In the genomic region with DNA sequence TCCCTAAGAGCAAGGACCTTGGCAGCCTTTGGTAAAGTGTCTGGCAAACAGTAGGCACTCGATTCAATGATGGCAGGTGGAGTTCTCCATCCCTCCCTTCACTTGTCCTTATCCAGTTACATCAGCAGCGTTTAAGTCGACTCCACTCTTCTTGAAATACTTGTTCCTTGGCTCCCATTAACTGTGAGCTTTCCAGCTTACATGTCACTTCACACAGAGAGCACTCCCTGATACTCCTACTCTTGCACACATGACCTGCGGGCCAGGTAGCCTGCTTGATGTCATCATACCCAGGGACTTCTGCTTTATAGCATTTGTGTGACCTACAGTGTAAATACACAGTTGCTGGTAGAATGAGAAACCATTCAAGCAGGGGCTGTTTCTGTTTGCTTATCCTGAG, we compare ENCODE assay signal across 24 mouse cellular contexts. TPM values are rescaled to one million over a fixed set of nuclear protein-coding genes. Genes with fewer than 3 reads are reported as not detected.
"Had no signal": no experiment of that assay in that cellular context is flagged by ENCODE, and none has a peak within 500 bp of the region (broad histone marks: within the 10 kb centered on the region; RNA-seq: fewer than 3 reads in every experiment).

No protein-coding gene starts in this region.

- H3K9me3 ChIP-seq: intestine, embryonic 15.5 days; kidney, embryonic 15.5 days; liver, embryonic 15.5 days; lung, embryonic 15.5 days; midbrain, embryonic 15.5 days; neural tube, embryonic 12.5 days; neural tube, embryonic 15.5 days; stomach, embryonic 15.5 days had no signal

- H3K4me1 ChIP-seq: intestine, embryonic 15.5 days; kidney, embryonic 15.5 days; liver, embryonic 15.5 days; lung, embryonic 15.5 days; midbrain, embryonic 12.5 days; midbrain, embryonic 15.5 days; neural tube, embryonic 12.5 days; neural tube, embryonic 15.5 days had no signal

- H3K4me3 ChIP-seq: intestine, embryonic 15.5 days; kidney, embryonic 15.5 days; left cerebral cortex, adult 2 months; liver, embryonic 15.5 days; lung, embryonic 15.5 days; midbrain, embryonic 12.5 days; midbrain, embryonic 15.5 days; neural tube, embryonic 12.5 days; neural tube, embryonic 15.5 days; stomach, embryonic 15.5 days had no signal

- DNase-seq: kidney, adult 11 months; kidney, adult 8-10 months; kidney, postnatal 10 days; kidney, postnatal 36 days; right cerebral cortex, adult 18-20 months; right cerebral cortex, postnatal 14 days; spleen, adult 18-20 months; thymus, adult 18-20 months; thymus, postnatal 36 days had no signal

- H3K9ac ChIP-seq: intestine, embryonic 15.5 days; kidney, embryonic 15.5 days; liver, embryonic 15.5 days; lung, embryonic 15.5 days; midbrain, embryonic 12.5 days; midbrain, embryonic 15.5 days; neural tube, embryonic 12.5 days; neural tube, embryonic 15.5 days; stomach, embryonic 15.5 days had no signal

- H3K27ac ChIP-seq: intestine, embryonic 15.5 days; kidney, embryonic 15.5 days; left cerebral cortex, adult 2 months; liver, embryonic 15.5 days; lung, embryonic 15.5 days; midbrain, embryonic 12.5 days; midbrain, embryonic 15.5 days; neural tube, embryonic 12.5 days; neural tube, embryonic 15.5 days; stomach, embryonic 15.5 days had no signal

- H3K36me3 ChIP-seq: kidney, embryonic 15.5 days; liver, embryonic 15.5 days; lung, embryonic 15.5 days; midbrain, embryonic 12.5 days; midbrain, embryonic 15.5 days; neural tube, embryonic 12.5 days; neural tube, embryonic 15.5 days; stomach, embryonic 15.5 days had no signal

- H3K27me3 ChIP-seq: intestine, embryonic 15.5 days; liver, embryonic 15.5 days; lung, embryonic 15.5 days; midbrain, embryonic 15.5 days; stomach, embryonic 15.5 days had no signal

- H3K4me2 ChIP-seq: intestine, embryonic 15.5 days; kidney, embryonic 15.5 days; liver, embryonic 11.5 days; liver, embryonic 15.5 days; lung, embryonic 15.5 days; midbrain, embryonic 12.5 days; midbrain, embryonic 15.5 days; neural tube, embryonic 12.5 days; neural tube, embryonic 15.5 days; stomach, embryonic 15.5 days had no signal

- ATAC-seq: hindbrain, embryonic 16.5 days; intestine, embryonic 15.5 days; midbrain, embryonic 15.5 days had no signal

RNA-seq across cellular contexts. Expression of a gene that starts 57.0 kb away (rescaled TPM):
- total RNA-seq: left cerebral cortex, adult 2 months; left cerebral cortex, postnatal 36 days; megakaryocyte progenitor cell, adult 5-6 weeks had no signal
- polyA plus RNA-seq: intestine, embryonic 15.5 days; kidney, embryonic 15.5 days; liver, embryonic 11.5 days; liver, embryonic 15.5 days; urinary bladder, adult 2 months had no signal
